9 mouse cellular contexts compared by ENCODE assay signal in the genomic region with DNA sequence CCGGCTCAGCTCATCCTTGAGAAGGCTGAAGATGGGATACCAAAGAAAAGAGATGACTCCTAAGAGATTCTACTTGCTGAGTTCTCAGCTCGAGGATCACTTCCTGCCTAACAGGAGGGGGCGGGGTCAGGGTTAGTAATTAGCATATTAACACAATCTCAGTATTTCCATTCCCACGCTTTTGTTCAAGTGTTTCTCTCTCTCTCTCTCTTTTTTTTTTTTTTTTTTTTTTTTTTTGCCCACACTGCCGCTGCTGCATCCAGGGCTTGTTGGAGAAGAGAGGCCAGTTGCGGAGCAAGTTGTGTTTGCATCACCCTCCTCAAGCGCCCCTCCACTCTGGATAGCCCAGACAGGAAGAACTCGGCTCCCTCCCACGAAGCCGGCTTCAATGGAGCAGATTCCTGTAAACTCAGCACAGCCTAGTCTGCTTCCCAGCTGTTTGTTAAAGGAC. TPM values are rescaled to one million over a fixed set of nuclear protein-coding genes. Genes with fewer than 3 reads are reported as not detected.
DNase-seq lines count a peak whose midpoint lies in the region; ATAC-seq lines count a peak whose summit lies in the region.
"Had no signal": no experiment of that assay in that cellular context is flagged by ENCODE, and none has a peak within 500 bp of the region (broad histone marks: within the 10 kb centered on the region; RNA-seq: fewer than 3 reads in every experiment).

No protein-coding gene starts in this region.

- H3K9ac ChIP-seq in heart, embryonic 15.5 days, result no peak overlapping the region
- no peak overlapping the region for H3K9ac ChIP-seq in midbrain, embryonic 15.5 days

- ATAC-seq in heart, embryonic 15.5 days (replicated peaks; ENCODE audit: insufficient number of reproducible peaks, insufficient read depth, low FRiP score, low read depth), result no peak; the same call in 1 of the 2 replicates
- ATAC-seq in midbrain, embryonic 15.5 days (replicated peaks), result peak; percentile 32; the same call in 1 of the 2 replicates

- no peaks in the 10 kb centered on the region for H3K36me3 ChIP-seq in heart, embryonic 15.5 days
- H3K36me3 ChIP-seq in limb, embryonic 10.5 days, result 0 out of 2 replicates have a peak, but pooled peaks cover 2% of the 10 kb centered on the region
- H3K36me3 ChIP-seq in midbrain, embryonic 15.5 days (replicated peaks), result no peaks in the 10 kb centered on the region

- peaks cover 9% of the 10 kb centered on the region for H3K4me1 ChIP-seq in heart, embryonic 15.5 days (replicated peaks)
- H3K4me1 ChIP-seq in limb, embryonic 10.5 days, result peaks cover 46% of the 10 kb centered on the region
- H3K4me1 ChIP-seq in midbrain, embryonic 15.5 days, result peaks cover 15% of the 10 kb centered on the region

- peak overlapping the region; percentile 33 for H3K4me3 ChIP-seq in heart, embryonic 15.5 days
- H3K4me3 ChIP-seq in limb, embryonic 10.5 days, result peak overlapping the region; percentile 36
- H3K4me3 ChIP-seq in midbrain, embryonic 15.5 days, result peak overlapping the region; percentile 23

- H3K27me3 ChIP-seq in heart, embryonic 15.5 days, result no peaks in the 10 kb centered on the region
- H3K27me3 ChIP-seq in limb, embryonic 10.5 days (ENCODE audit: low read depth, poor library complexity, severe bottlenecking), result no peaks in the 10 kb centered on the region
- H3K27me3 ChIP-seq in midbrain, embryonic 15.5 days (replicated peaks), result no peaks in the 10 kb centered on the region

- 3% methylated on average over 10 of the region's 10 CpGs for WGBS in heart, embryonic 15.5 days
- 8% methylated on average over 10 of the region's 10 CpGs for WGBS in limb, embryonic 10.5 days
- WGBS in midbrain, embryonic 15.5 days, result 8% methylated on average over 10 of the region's 10 CpGs

- no peaks in the 10 kb centered on the region for H3K9me3 ChIP-seq in heart, embryonic 15.5 days (replicated peaks)
- no peaks in the 10 kb centered on the region for H3K9me3 ChIP-seq in limb, embryonic 10.5 days (replicated peaks)
- no peaks in the 10 kb centered on the region for H3K9me3 ChIP-seq in midbrain, embryonic 15.5 days

- DNase-seq in testis, postnatal 10 days (ENCODE audit: low spot score), result peak; percentile 57
- no peak for DNase-seq in testis, postnatal 14 days (ENCODE audit: low spot score)
- no peak for DNase-seq in limb, embryonic 10.5 days (ENCODE audit: low spot score)
- DNase-seq in T-cell, adult 2 months (ENCODE audit: low spot score), result no peak
- no peak for DNase-seq in urinary bladder, postnatal 25 days (ENCODE audit: low spot score)
- DNase-seq in layer of hippocampus, postnatal 10 days (ENCODE audit: low spot score in 2 of 2), result no peak

- H3K27ac ChIP-seq in heart, embryonic 15.5 days, result peak overlapping the region; percentile 24; the same call in 1 of the 2 replicates
- H3K27ac ChIP-seq in limb, embryonic 10.5 days, result peak overlapping the region; percentile 42; the same call in 1 of the 2 replicates
- H3K27ac ChIP-seq in midbrain, embryonic 15.5 days, result no peak overlapping the region

- H3K4me2 ChIP-seq in heart, embryonic 15.5 days, result peak overlapping the region; percentile 53
- H3K4me2 ChIP-seq in midbrain, embryonic 15.5 days, result peak overlapping the region; percentile 47

RNA-seq across cellular contexts. Expression of gene Kank4, which starts 27.5 kb away (rescaled TPM):
- 0.59 and 0.66 TPM in 2 replicates for polyA plus RNA-seq in heart, embryonic 15.5 days (2015; fragmentation: Nextera tagmentation; extraction: Ambion mirVana)
- polyA plus RNA-seq in limb, embryonic 10.5 days (2016; fragmentation: Nextera tagmentation; extraction: Ambion mirVana), result 1.7 and 2.5 TPM in 2 replicates
- 0.40 and 0.58 TPM in 2 replicates for polyA plus RNA-seq in midbrain, embryonic 15.5 days (2015; fragmentation: Nextera tagmentation; extraction: Ambion mirVana)
- 1 to 10 TPM; 2.8 to 3.0 TPM for total RNA-seq in layer of hippocampus, postnatal 10 days (2021)

RNA-seq across cellular contexts. Expression of gene I0C0044D17Rik, which starts 33.8 kb away (rescaled TPM):
- polyA plus RNA-seq in heart, embryonic 15.5 days (2015; fragmentation: Nextera tagmentation; extraction: Ambion mirVana), result not detected in 2 replicates
- polyA plus RNA-seq in limb, embryonic 10.5 days (2016; fragmentation: Nextera tagmentation; extraction: Ambion mirVana), result not detected in 2 replicates
- not detected in 2 replicates for polyA plus RNA-seq in midbrain, embryonic 15.5 days (2015; fragmentation: Nextera tagmentation; extraction: Ambion mirVana)
- total RNA-seq in layer of hippocampus, postnatal 10 days (2021), result not detected
- total RNA-seq: heart, postnatal 36 days had no signal
